Mouse (Mus musculus) gastrocnemius, postnatal 14 days (tissue): ENCODE results near the gene Itch. TPM values are rescaled to one million over a fixed set of nuclear protein-coding genes. Genes with fewer than 3 reads are reported as not detected.
A peak's percentile ranks its signal among the peaks of the same experiment; 100 is the strongest.

Experiments
- DNase-seq: peaks from one replicate; pipeline ENCODE4 v3.0.0; 2021; ENCODE audit warnings: mixed read lengths
- intact Hi-C: fragments of 180-260 bp; cut with DNase I; formaldehyde crosslinking; loops from one replicate; pipeline ENCODE4 v1.15.1; 2025; ENCODE audit warnings: low total_unique reads
- total RNA-seq, 2 experiments: library from RNA; stranded (reverse); gene quantifications; 2 replicates each; pipeline ENCODE4 v1.2.3; 2021

Gene Itch
- total RNA-seq, 2 experiments from 2014 or later = 23.0 to 24.4 TPM

GRCm38 (mm10) chr2:155273603-155274002 lies 140.3 kb downstream of the Itch start:
- DNase-seq = no peak
- intact Hi-C loops = no loop called here

GRCm38 (mm10) chr2:155276195-155276594 lies 142.9 kb downstream of the Itch start, which contains the start of gene Map1lc3a:
Gene Map1lc3a, plus strand, starts transcription at chr2:155276297.
- intact Hi-C loops = no loop called here
- DNase-seq = peak; percentile 94

Other genes with a start within 250 kb of the Itch start
- gene Eif2s2, start 240.6 kb upstream of the Itch start, total RNA-seq = 100 to 1,000 TPM in 1 of 2 experiments, 10 to 100 TPM in 1; 94.5 to 106 TPM
- gene Gm14226, start 115.2 kb upstream of the Itch start, total RNA-seq = not detected
- 10 to 100 TPM; 15.4 to 18.3 TPM for gene Ahcy, start 59.0 kb upstream of the Itch start, total RNA-seq
- gene Dynlrb1, start 103.0 kb downstream of the Itch start, total RNA-seq = 100 to 1,000 TPM; 128 to 129 TPM
- gene Map1lc3a, start 142.8 kb downstream of the Itch start, total RNA-seq = 100 to 1,000 TPM; 152 to 162 TPM
- 10 to 100 TPM; 22.2 to 24.0 TPM for gene Pigu, start 223.9 kb downstream of the Itch start, total RNA-seq
- gene Trp53inp2, start 247.6 kb downstream of the Itch start, total RNA-seq = 100 to 1,000 TPM; 286 to 325 TPM